Mouse (Mus musculus) heart, postnatal 0 days (tissue): ENCODE measurements at regions not wholly inside any gene's neighbourhood (a gene's known extent, or its start where the extent isn't known, plus 50 kb on each side); places are given as distances from the start of the nearest gene placed in this dataset.

Experiments
- ATAC-seq: fragments of 200-750 bp; cut with Nextera tagmentation; 2 replicates; pipeline ENCODE4 v1.8.0; 2017; ENCODE audit warnings: low read depth, moderate number of reproducible peaks, moderate library complexity; ENCODE audit not compliant: insufficient read depth
- DNase-seq: peaks from one replicate; pipeline ENCODE4 v3.0.0-alpha.2; 2016; ENCODE audit warnings: low spot score
- H3K27ac ChIP-seq: fragments of 300-500 bp; sonication (generic); 2 replicates; pipeline ENCODE4 v1.5.1; 2014; ENCODE audit warnings: low read depth, mild to moderate bottlenecking
- H3K27me3 ChIP-seq: fragments of 300-500 bp; sonication (generic); 2 replicates; pipeline ENCODE4 v1.6.1; 2014; ENCODE audit warnings: low read length, mixed read lengths; ENCODE audit not compliant: control insufficient read depth, insufficient read depth
- H3K36me3 ChIP-seq: fragments of 300-500 bp; sonication (generic); replicated peaks from 2 replicates; pipeline ENCODE4 v1.6.1; 2014; ENCODE audit warnings: low read length, mixed read lengths; ENCODE audit not compliant: control insufficient read depth, insufficient read depth
- H3K4me1 ChIP-seq: fragments of 300-500 bp; sonication (generic); 2 replicates; pipeline ENCODE4 v1.6.1; 2014; ENCODE audit warnings: antibody characterized with exemption; ENCODE audit not compliant: control insufficient read depth, insufficient read depth
- H3K4me2 ChIP-seq: fragments of 300-500 bp; sonication (generic); 2 replicates; pipeline ENCODE4 v1.6.1; 2014; ENCODE audit warnings: low read depth, mild to moderate bottlenecking, low read length, moderate library complexity
- H3K4me3 ChIP-seq: fragments of 300-500 bp; sonication (generic); 2 replicates; pipeline ENCODE4 v1.5.1; 2014; ENCODE audit warnings: low read depth, low read length
- H3K9ac ChIP-seq: fragments of 300-500 bp; sonication (generic); replicated peaks from 2 replicates; pipeline ENCODE4 v1.6.1; 2014; ENCODE audit warnings: low read depth, low read length, mixed read lengths
- H3K9me3 ChIP-seq: fragments of 300-500 bp; sonication (generic); replicated peaks from 2 replicates; pipeline ENCODE4 v1.6.1; 2016; ENCODE audit warnings: low read length; ENCODE audit not compliant: control insufficient read depth
- CTCF ChIP-seq: IDR thresholded peaks from 2 replicates; pipeline ENCODE4 v1.5.1; 2016; ENCODE audit warnings: antibody characterized with exemption, control low read depth, low read depth
- EP300 ChIP-seq: IDR thresholded peaks from 2 replicates; pipeline ENCODE4 v1.6.1; 2016; ENCODE audit warnings: antibody characterized with exemption, low read depth
- WGBS: fragments of 180-500 bp; shearing (Covaris S2); extraction: QIAGEN DNeasy Blood & Tissue Kit; methylation state at CpG from one replicate; pipeline ENCODE4 v1.1.7; 2014; 5-methylcytosine and 5-hydroxymethylcytosine counted together

DNA sequence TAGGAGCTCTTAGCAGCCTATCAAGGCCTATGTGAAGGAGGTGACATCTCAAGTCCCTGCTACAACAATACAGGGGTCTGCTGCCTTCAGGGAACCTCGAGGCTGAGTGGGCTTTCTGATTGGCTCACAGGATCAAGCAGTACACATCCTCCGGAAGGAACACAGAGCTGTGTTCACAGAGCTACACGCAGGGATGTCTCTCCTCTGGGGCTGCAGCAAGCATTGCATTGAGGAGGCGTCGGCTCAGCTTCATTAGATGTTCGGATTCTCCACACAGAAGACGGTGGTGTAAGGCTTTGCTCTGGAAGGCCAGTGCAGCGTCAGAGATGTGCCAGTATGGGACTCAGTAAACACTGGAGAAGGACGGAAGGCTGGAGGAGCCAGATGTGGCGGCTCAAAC lies 57.3 kb upstream of the Crhr1 start:
- DNase-seq (no peak), ATAC-seq (no peak)
- Histone ChIP-seq H3K27ac (no peak overlapping the region), H3K9ac (no peak overlapping the region), H3K36me3 (no peaks in the 10 kb centered on the region), H3K27me3 (no peaks in the 10 kb centered on the region), H3K4me2 (no peak overlapping the region), H3K4me3 (no peak overlapping the region), H3K4me1 (no peaks in the 10 kb centered on the region), H3K9me3 (no peaks in the 10 kb centered on the region)
- 61% methylated on average over 10 of the region's 10 CpGs for WGBS
- TF ChIP-seq EP300 (no peak), CTCF (no peak)

DNA sequence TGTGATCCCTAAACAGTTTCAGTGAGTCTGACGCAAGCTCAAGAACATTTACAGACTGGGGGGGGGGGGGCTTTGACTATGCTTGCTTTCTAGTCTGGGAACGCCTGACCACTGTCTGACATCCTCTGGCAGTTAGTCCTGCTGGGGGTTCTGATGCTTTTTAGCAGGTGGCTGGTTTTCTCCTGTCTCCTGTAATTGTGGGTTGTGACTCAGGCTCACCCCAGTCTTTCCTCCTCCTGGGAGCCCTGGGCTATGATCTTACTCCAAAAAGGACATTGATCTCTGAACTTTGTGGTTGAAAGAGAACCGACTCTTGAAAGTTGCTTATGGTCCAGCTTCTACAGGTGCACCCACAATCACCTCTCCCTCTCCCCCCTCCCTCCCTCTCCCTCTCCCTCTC lies 50.6 kb upstream of the Crhr1 start:
- no peaks in the 10 kb centered on the region for H3K9me3 ChIP-seq
- H3K9ac ChIP-seq = no peak overlapping the region
- TF ChIP-seq EP300 (no peak), CTCF (no peak)
- H3K27me3 ChIP-seq = no peaks in the 10 kb centered on the region
- DNase-seq (no peak), ATAC-seq (no peak)
- H3K4me1 ChIP-seq = no peaks in the 10 kb centered on the region
- no peaks in the 10 kb centered on the region for H3K36me3 ChIP-seq
- H3K4me2 ChIP-seq = no peak overlapping the region
- no peak overlapping the region for H3K4me3 ChIP-seq
- no peak overlapping the region for H3K27ac ChIP-seq
- WGBS = 62% methylated on average over 3 of the region's 3 CpGs
